Mouse (Mus musculus) neural tube, embryonic 14.5 days (tissue): ENCODE data around the gene Rpl36. TPM values are rescaled to one million over a fixed set of nuclear protein-coding genes. Genes with fewer than 3 reads are reported as not detected.
A peak's percentile ranks its signal among the peaks of the same experiment; 100 is the strongest.
"Not testable (repeated sequence)": the region's sequence is repeated elsewhere in the genome, so short reads cannot be mapped to it uniquely, and the experiment has no call there.

Source experiments
- ATAC-seq: fragments of 200-750 bp; cut with Nextera tagmentation; 2 replicates; pipeline ENCODE4 v1.8.0; 2017; ENCODE audit warnings: low read depth, mild to moderate bottlenecking, moderate TSS enrichment, moderate library complexity
- H3K27ac ChIP-seq: fragments of 300-500 bp; sonication (generic); 2 replicates; pipeline ENCODE4 v1.5.1; 2014; ENCODE audit warnings: low read depth, mild to moderate bottlenecking, control low read depth, low read length, moderate library complexity, mixed read lengths
- H3K27me3 ChIP-seq: fragments of 300-500 bp; sonication (generic); 2 replicates; pipeline ENCODE4 v1.6.1; 2014; ENCODE audit warnings: low read length; ENCODE audit not compliant: control insufficient read depth, insufficient read depth
- H3K36me3 ChIP-seq: fragments of 300-500 bp; sonication (generic); 2 replicates; pipeline ENCODE4 v1.6.1; 2014; ENCODE audit warnings: low read length, mixed read lengths; ENCODE audit not compliant: control insufficient read depth, insufficient read depth
- H3K4me1 ChIP-seq: fragments of 300-500 bp; sonication (generic); 2 replicates; pipeline ENCODE4 v1.6.1; 2014; ENCODE audit warnings: low read length; ENCODE audit not compliant: control insufficient read depth, insufficient read depth
- H3K4me2 ChIP-seq: fragments of 300-500 bp; sonication (generic); 2 replicates; pipeline ENCODE4 v1.6.1; 2014; ENCODE audit warnings: mild to moderate bottlenecking, low read depth, low read length, control low read depth
- H3K4me3 ChIP-seq: fragments of 300-500 bp; sonication (generic); 2 replicates; pipeline ENCODE4 v1.5.1; 2014; ENCODE audit warnings: low read depth, low read length, control low read depth, mixed read lengths
- H3K9ac ChIP-seq: fragments of 300-500 bp; sonication (generic); replicated peaks from 2 replicates; pipeline ENCODE4 v1.6.1; 2014; ENCODE audit warnings: low read depth, mild to moderate bottlenecking, control low read depth, low read length, mixed read lengths
- H3K9me3 ChIP-seq: fragments of 300-500 bp; sonication (generic); 2 replicates; pipeline ENCODE4 v1.6.1; 2016; ENCODE audit warnings: low read length; ENCODE audit not compliant: control insufficient read depth
- WGBS: fragments of 180-500 bp; shearing (Covaris S2); extraction: QIAGEN DNeasy Blood & Tissue Kit; methylation state at CpG from one replicate; pipeline ENCODE4 v1.1.7; 2014; 5-methylcytosine and 5-hydroxymethylcytosine counted together
- polyA plus RNA-seq: library from polyadenylated mRNA; unstranded; fragments of >200 nt; fragmentation: Nextera tagmentation; extraction: Ambion mirVana; gene quantifications from 2 replicates; pipeline ENCODE4 v1.2.1, GENCODE M21; 2014

The Rpl36 gene
- polyA plus RNA-seq, 1 experiment from 2014 or later, result 1,098 TPM

- H3K36me3 ChIP-seq, result 0 out of 2 replicates have a peak, but pooled peaks cover 2% of the 10 kb centered on the region
- peak within 1 kb of the TSS; percentile 86; the same call in 1 of the 2 replicates for H3K9ac ChIP-seq
- H3K4me2 ChIP-seq, result peak within 1 kb of the TSS; percentile 97
- H3K9me3 ChIP-seq, result no peaks in the 10 kb centered on the region
- 13% methylated on average over 26 of the region's 26 CpGs for WGBS
- H3K27ac ChIP-seq, result peak within 1 kb of the TSS; percentile 72
- ATAC-seq, result peak; percentile 62
- H3K27me3 ChIP-seq, result no peaks in the 10 kb centered on the region
- H3K4me3 ChIP-seq, result peak within 1 kb of the TSS; percentile 82
- H3K4me1 ChIP-seq, result peaks cover 18% of the 10 kb centered on the region; the same call in 1 of the 2 replicates
These were observed 14.5 kb downstream of the Rpl36 start, which contains the start of gene Catsperd for GRCm38 (mm10) chr17:56627530-56628277. Gene Catsperd, plus strand, starts transcription at chr17:56628143.

- H3K27me3 ChIP-seq, H3K4me2 ChIP-seq, H3K9ac ChIP-seq, ATAC-seq, H3K36me3 ChIP-seq, H3K27ac ChIP-seq, H3K9me3 ChIP-seq, H3K4me3 ChIP-seq: not testable (repeated sequence)
- WGBS, result 89% methylated on average over 27 of the region's 27 CpGs
- H3K4me1 ChIP-seq, result peaks cover 13% of the 10 kb centered on the region; the same call in 1 of the 2 replicates
These were observed 16.9 kb downstream of the Rpl36 start for GRCm38 (mm10) chr17:56629800-56630781.

DNA sequence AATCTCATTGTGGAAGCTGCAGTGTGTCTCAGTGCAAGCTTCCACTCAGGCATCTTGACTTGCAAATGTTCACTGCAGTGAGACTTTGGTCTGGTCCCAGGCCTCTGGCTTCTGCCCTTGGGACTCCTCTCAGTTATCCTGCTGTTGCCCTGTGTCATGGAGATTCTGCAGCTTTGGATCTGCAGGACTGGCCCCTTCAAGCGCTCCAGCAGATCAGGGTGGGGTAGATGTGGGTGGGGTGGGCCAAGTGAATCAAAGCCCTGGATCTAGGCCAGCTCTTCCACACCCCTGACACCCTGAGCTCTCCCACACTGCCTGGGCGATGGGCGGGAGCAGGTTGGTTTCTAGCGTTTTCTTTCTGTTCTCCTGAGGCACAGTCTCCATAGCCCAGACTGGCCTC, 18.6 kb downstream of the Rpl36 start:
- Histone ChIP-seq H3K4me3 (no peak overlapping the region), H3K9ac (no peak overlapping the region), H3K36me3 (no peaks in the 10 kb centered on the region), H3K27ac (no peak overlapping the region), H3K27me3 (no peaks in the 10 kb centered on the region), H3K4me2 (no peak overlapping the region), H3K9me3 (no peaks in the 10 kb centered on the region), H3K4me1 (0 out of 2 replicates have a peak, but pooled peaks cover 5% of the 10 kb centered on the region)
- 54% methylated on average over 4 of the region's 4 CpGs for WGBS
- ATAC-seq, result no peak

GRCm38 (mm10) chr17:56634023-56634422, 20.8 kb downstream of the Rpl36 start:
- WGBS, result 89% methylated on average over 6 of the region's 6 CpGs
- no peak overlapping the region for H3K9ac ChIP-seq
- no peak overlapping the region for H3K27ac ChIP-seq
- ATAC-seq, result no peak
- no peaks in the 10 kb centered on the region for H3K4me1 ChIP-seq
- H3K4me2 ChIP-seq, result no peak overlapping the region
- no peaks in the 10 kb centered on the region for H3K36me3 ChIP-seq
- H3K27me3 ChIP-seq, result no peaks in the 10 kb centered on the region
- H3K4me3 ChIP-seq, result no peak overlapping the region
- no peaks in the 10 kb centered on the region for H3K9me3 ChIP-seq

DNA sequence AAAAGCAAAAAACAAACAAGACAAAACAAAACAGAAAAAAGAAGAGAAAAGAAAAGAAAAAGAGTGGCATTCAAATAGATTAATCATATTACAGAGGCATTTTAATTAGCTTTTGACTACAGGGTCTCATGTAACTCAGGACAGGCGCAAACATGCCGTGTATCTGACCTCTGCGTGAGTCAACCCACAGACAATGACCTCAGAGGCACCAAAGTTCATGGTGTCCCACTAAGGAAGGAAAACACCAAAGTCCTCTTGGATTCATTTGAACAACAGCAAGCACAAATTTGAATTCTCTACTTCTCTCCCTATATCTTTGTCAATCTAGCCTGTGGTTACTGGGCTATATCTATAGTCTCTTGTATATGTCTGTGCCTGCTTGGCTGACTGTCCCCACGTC, 30.0 kb downstream of the Rpl36 start:
- Histone ChIP-seq H3K9ac (no peak overlapping the region), H3K27me3 (no peaks in the 10 kb centered on the region), H3K4me2 (no peak overlapping the region), H3K9me3 (no peaks in the 10 kb centered on the region), H3K4me1 (no peaks in the 10 kb centered on the region), H3K4me3 (no peak overlapping the region), H3K36me3 (no peaks in the 10 kb centered on the region), H3K27ac (no peak overlapping the region)
- 83% methylated on average over 4 of the region's 4 CpGs for WGBS
- ATAC-seq, result no peak

DNA sequence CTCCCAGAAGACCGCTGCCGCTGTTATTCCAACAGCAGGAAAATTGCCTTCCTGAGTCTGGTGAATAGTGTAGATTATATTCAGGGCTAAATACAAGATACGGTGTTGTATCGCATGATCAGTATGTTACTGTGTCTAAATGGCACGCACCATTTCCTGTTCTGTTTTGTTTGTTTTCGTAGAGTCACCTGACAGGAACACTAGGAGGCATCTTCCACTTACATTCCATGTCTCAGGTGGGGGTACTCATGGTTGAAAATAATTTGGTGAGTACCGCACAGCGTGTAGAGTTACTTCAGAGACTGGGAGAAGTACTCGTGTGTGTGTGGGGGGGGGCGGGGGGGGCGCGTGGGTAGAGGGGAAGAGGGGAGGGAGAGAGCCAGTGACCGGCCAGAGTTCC, 34.3 kb downstream of the Rpl36 start:
- no peak overlapping the region for H3K27ac ChIP-seq
- no peak overlapping the region for H3K4me3 ChIP-seq
- no peaks in the 10 kb centered on the region for H3K4me1 ChIP-seq
- H3K4me2 ChIP-seq, result no peak overlapping the region
- no peaks in the 10 kb centered on the region for H3K9me3 ChIP-seq
- WGBS, result 71% methylated on average over 10 of the region's 13 CpGs
- no peak for ATAC-seq
- no peaks in the 10 kb centered on the region for H3K36me3 ChIP-seq
- H3K9ac ChIP-seq, result no peak overlapping the region
- no peaks in the 10 kb centered on the region for H3K27me3 ChIP-seq

GRCm38 (mm10) chr17:56651801-56652200, 38.6 kb downstream of the Rpl36 start:
- no peak overlapping the region for H3K4me3 ChIP-seq
- H3K27ac ChIP-seq, result no peak overlapping the region
- ATAC-seq, result no peak; the same call in 1 of the 2 replicates
- no peak overlapping the region for H3K9ac ChIP-seq
- no peaks in the 10 kb centered on the region for H3K9me3 ChIP-seq
- H3K4me2 ChIP-seq, result no peak overlapping the region
- H3K36me3 ChIP-seq, result no peaks in the 10 kb centered on the region
- no peaks in the 10 kb centered on the region for H3K4me1 ChIP-seq
- 29% methylated on average over 10 of the region's 10 CpGs for WGBS
- H3K27me3 ChIP-seq, result no peaks in the 10 kb centered on the region

GRCm38 (mm10) chr17:56654771-56655170, 41.6 kb downstream of the Rpl36 start:
- no peaks in the 10 kb centered on the region for H3K9me3 ChIP-seq
- no peaks in the 10 kb centered on the region for H3K36me3 ChIP-seq
- no peak overlapping the region for H3K4me2 ChIP-seq
- H3K4me3 ChIP-seq, result no peak overlapping the region
- ATAC-seq, result no peak
- H3K27me3 ChIP-seq, result no peaks in the 10 kb centered on the region
- 76% methylated on average over 2 of the region's 2 CpGs for WGBS
- no peaks in the 10 kb centered on the region for H3K4me1 ChIP-seq
- no peak overlapping the region for H3K27ac ChIP-seq
- no peak overlapping the region for H3K9ac ChIP-seq

DNA sequence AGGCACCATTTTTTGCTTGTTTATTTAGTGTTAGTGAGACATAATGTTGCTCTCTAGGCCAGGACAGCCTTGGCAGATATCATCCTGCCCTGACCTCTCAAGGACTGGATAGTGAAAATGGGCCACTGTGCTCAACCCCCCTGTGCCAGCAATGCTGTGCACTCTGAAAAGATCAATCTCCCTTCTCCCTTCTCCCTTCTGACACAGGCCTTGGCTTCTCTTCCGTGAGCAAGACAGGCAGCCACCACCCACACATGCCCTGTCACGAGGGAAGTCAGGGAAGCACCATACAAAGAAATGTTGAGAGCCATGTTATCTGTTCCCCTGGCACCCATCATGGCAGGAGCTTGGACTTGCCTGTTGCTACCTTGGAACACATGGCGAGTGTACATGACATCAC, 42.1 kb downstream of the Rpl36 start:
- Histone ChIP-seq H3K9ac (no peak overlapping the region), H3K9me3 (no peaks in the 10 kb centered on the region), H3K4me3 (no peak overlapping the region), H3K4me1 (no peaks in the 10 kb centered on the region), H3K27ac (no peak overlapping the region), H3K4me2 (no peak overlapping the region), H3K36me3 (no peaks in the 10 kb centered on the region), H3K27me3 (no peaks in the 10 kb centered on the region)
- no peak for ATAC-seq
- 79% methylated on average over 3 of the region's 3 CpGs for WGBS
